Mouse (Mus musculus): Measurements from ENCODE around the gene Mrpl23. TPM values are rescaled to one million over a fixed set of nuclear protein-coding genes. Genes with fewer than 3 reads are reported as not detected.
A peak's percentile ranks its signal among the peaks of the same experiment; 100 is the strongest.

Mrpl23 gene
- polyA plus RNA-seq, 1 experiment: 8.8 TPM

- Histone ChIP-seq H3K4me3 (ENCODE audit: insufficient read depth, low read depth, low read length) (no peak overlapping the region), H3K27ac (replicated peaks; ENCODE audit: low read depth, low read length) (no peak overlapping the region), H3K4me1 (ENCODE audit: control insufficient read depth, insufficient read depth, insufficient read length, low read length) (no peaks in the 10 kb centered on the region)
These were observed 38.1 kb downstream of the Mrpl23 start for GRCm38 (mm10) chr7:142570565-142570964.

GRCm38 (mm10) chr7:142571458-142572220, 39.2 kb downstream of the Mrpl23 start:
- no peak overlapping the region for H3K27ac ChIP-seq (replicated peaks; ENCODE audit: low read depth, low read length)
- H3K4me3 ChIP-seq (ENCODE audit: insufficient read depth, low read depth, low read length): no peak overlapping the region
- no peaks in the 10 kb centered on the region for H3K4me1 ChIP-seq (ENCODE audit: control insufficient read depth, insufficient read depth, insufficient read length, low read length)

- no peaks in the 10 kb centered on the region for H3K4me1 ChIP-seq (ENCODE audit: control insufficient read depth, insufficient read depth, insufficient read length, low read length)
- H3K4me3 ChIP-seq (ENCODE audit: insufficient read depth, low read depth, low read length): no peak overlapping the region
- H3K27ac ChIP-seq (replicated peaks; ENCODE audit: low read depth, low read length): no peak overlapping the region
These were observed 39.9 kb downstream of the Mrpl23 start for GRCm38 (mm10) chr7:142572343-142572742.

- H3K4me3 ChIP-seq (ENCODE audit: insufficient read depth, low read depth, low read length): no peak overlapping the region
- no peaks in the 10 kb centered on the region for H3K4me1 ChIP-seq (ENCODE audit: control insufficient read depth, insufficient read depth, insufficient read length, low read length)
- no peak overlapping the region for H3K27ac ChIP-seq (replicated peaks; ENCODE audit: low read depth, low read length)
These were observed 40.5 kb downstream of the Mrpl23 start for GRCm38 (mm10) chr7:142572992-142573391.

- Histone ChIP-seq H3K27ac (replicated peaks; ENCODE audit: low read depth, low read length) (no peak overlapping the region), H3K4me3 (ENCODE audit: insufficient read depth, low read depth, low read length) (no peak overlapping the region), H3K4me1 (ENCODE audit: control insufficient read depth, insufficient read depth, insufficient read length, low read length) (no peaks in the 10 kb centered on the region)
These were observed 41.7 kb downstream of the Mrpl23 start for GRCm38 (mm10) chr7:142574155-142574660.

- no peaks in the 10 kb centered on the region for H3K4me1 ChIP-seq (ENCODE audit: control insufficient read depth, insufficient read depth, insufficient read length, low read length)
- no peak overlapping the region for H3K27ac ChIP-seq (replicated peaks; ENCODE audit: low read depth, low read length)
- no peak overlapping the region for H3K4me3 ChIP-seq (ENCODE audit: insufficient read depth, low read depth, low read length)
These were observed 42.4 kb downstream of the Mrpl23 start for GRCm38 (mm10) chr7:142574826-142575351.

GRCm38 (mm10) chr7:142575491-142575890, 43.0 kb downstream of the Mrpl23 start:
- H3K4me3 ChIP-seq (ENCODE audit: insufficient read depth, low read depth, low read length): no peak overlapping the region
- H3K27ac ChIP-seq (replicated peaks; ENCODE audit: low read depth, low read length): no peak overlapping the region
- H3K4me1 ChIP-seq (ENCODE audit: control insufficient read depth, insufficient read depth, insufficient read length, low read length): no peaks in the 10 kb centered on the region

GRCm38 (mm10) chr7:142575971-142576370, 43.5 kb downstream of the Mrpl23 start:
- no peak overlapping the region for H3K27ac ChIP-seq (replicated peaks; ENCODE audit: low read depth, low read length)

GRCm38 (mm10) chr7:142576472-142577326, 44.2 kb downstream of the Mrpl23 start:
- H3K27ac ChIP-seq (replicated peaks; ENCODE audit: low read depth, low read length): no peak overlapping the region
- H3K4me1 ChIP-seq (ENCODE audit: control insufficient read depth, insufficient read depth, insufficient read length, low read length): no peaks in the 10 kb centered on the region
- no peak overlapping the region for H3K4me3 ChIP-seq (ENCODE audit: insufficient read depth, low read depth, low read length)

More at GRCm38 (mm10) chr7:142575971-142576370, 43.5 kb downstream of the Mrpl23 start:
- no peak overlapping the region for H3K4me3 ChIP-seq (ENCODE audit: insufficient read depth, low read depth, low read length)
- no peaks in the 10 kb centered on the region for H3K4me1 ChIP-seq (ENCODE audit: control insufficient read depth, insufficient read depth, insufficient read length, low read length)

GRCm38 (mm10) chr7:142577806-142578423, 45.4 kb downstream of the Mrpl23 start:
- no peak overlapping the region for H3K4me3 ChIP-seq (ENCODE audit: insufficient read depth, low read depth, low read length)
- H3K27ac ChIP-seq (replicated peaks; ENCODE audit: low read depth, low read length): no peak overlapping the region
- H3K4me1 ChIP-seq (ENCODE audit: control insufficient read depth, insufficient read depth, insufficient read length, low read length): no peaks in the 10 kb centered on the region

GRCm38 (mm10) chr7:142579069-142579468, 46.6 kb downstream of the Mrpl23 start:
- Histone ChIP-seq H3K4me1 (ENCODE audit: control insufficient read depth, insufficient read depth, insufficient read length, low read length) (no peaks in the 10 kb centered on the region), H3K4me3 (ENCODE audit: insufficient read depth, low read depth, low read length) (no peak overlapping the region), H3K27ac (replicated peaks; ENCODE audit: low read depth, low read length) (no peak overlapping the region)

GRCm38 (mm10) chr7:142580121-142580879, 47.8 kb downstream of the Mrpl23 start:
- no peak overlapping the region for H3K27ac ChIP-seq (replicated peaks; ENCODE audit: low read depth, low read length)
- H3K4me3 ChIP-seq (ENCODE audit: insufficient read depth, low read depth, low read length): peak overlapping the region; percentile 44

GRCm38 (mm10) chr7:142581186-142581585, 48.7 kb downstream of the Mrpl23 start:
- Histone ChIP-seq H3K4me3 (ENCODE audit: insufficient read depth, low read depth, low read length) (no peak overlapping the region), H3K27ac (replicated peaks; ENCODE audit: low read depth, low read length) (no peak overlapping the region), H3K4me1 (ENCODE audit: control insufficient read depth, insufficient read depth, insufficient read length, low read length) (no peaks in the 10 kb centered on the region)

More at GRCm38 (mm10) chr7:142580121-142580879, 47.8 kb downstream of the Mrpl23 start:
- no peaks in the 10 kb centered on the region for H3K4me1 ChIP-seq (ENCODE audit: control insufficient read depth, insufficient read depth, insufficient read length, low read length)

GRCm38 (mm10) chr7:142581656-142582228, 49.3 kb downstream of the Mrpl23 start:
- no peak overlapping the region for H3K4me3 ChIP-seq (ENCODE audit: insufficient read depth, low read depth, low read length)

More at GRCm38 (mm10) chr7:142581656-142582228, 49.3 kb downstream of the Mrpl23 start:
- Histone ChIP-seq H3K27ac (replicated peaks; ENCODE audit: low read depth, low read length) (no peak overlapping the region), H3K4me1 (ENCODE audit: control insufficient read depth, insufficient read depth, insufficient read length, low read length) (no peaks in the 10 kb centered on the region)
